Mouse (Mus musculus) lung, embryonic 14.5 days (tissue): ENCODE data around the gene Tecpr1. TPM values are rescaled to one million over a fixed set of nuclear protein-coding genes. Genes with fewer than 3 reads are reported as not detected.
A peak's percentile ranks its signal among the peaks of the same experiment; 100 is the strongest.

Experiments
- ATAC-seq: fragments of 200-750 bp; cut with Nextera tagmentation; 2 replicates; pipeline ENCODE4 v1.8.0; 2017; ENCODE audit warnings: mild to moderate bottlenecking, moderate TSS enrichment, moderate library complexity; ENCODE audit not compliant: insufficient read depth
- DNase-seq: peaks from one replicate; pipeline ENCODE4 v3.0.0-alpha.2; 2015
- H3K27ac ChIP-seq: fragments of 300-500 bp; sonication (generic); 2 replicates; pipeline ENCODE4 v1.5.1; 2014; ENCODE audit warnings: low read depth, mild to moderate bottlenecking, moderate library complexity
- H3K27me3 ChIP-seq: fragments of 300-500 bp; sonication (generic); 2 replicates; pipeline ENCODE4 v1.6.1; 2014; ENCODE audit warnings: low read length, control low read depth; ENCODE audit not compliant: insufficient read depth
- H3K36me3 ChIP-seq: fragments of 300-500 bp; sonication (generic); 2 replicates; pipeline ENCODE4 v1.6.1; 2014; ENCODE audit warnings: control low read depth; ENCODE audit not compliant: insufficient read depth
- H3K4me1 ChIP-seq: fragments of 300-500 bp; sonication (generic); 2 replicates; pipeline ENCODE4 v1.6.1; 2014; ENCODE audit warnings: antibody characterized with exemption, control low read depth; ENCODE audit not compliant: insufficient read depth
- H3K4me2 ChIP-seq: fragments of 300-500 bp; sonication (generic); 2 replicates; pipeline ENCODE4 v1.6.1; 2014; ENCODE audit warnings: mild to moderate bottlenecking
- H3K4me3 ChIP-seq: fragments of 300-500 bp; sonication (generic); 2 replicates; pipeline ENCODE4 v1.5.1; 2014; ENCODE audit warnings: low read depth, low read length
- H3K9ac ChIP-seq: fragments of 300-500 bp; sonication (generic); 2 replicates; pipeline ENCODE4 v1.6.1; 2014
- H3K9me3 ChIP-seq: fragments of 300-500 bp; sonication (generic); 2 replicates; pipeline ENCODE4 v1.6.1; 2016; ENCODE audit warnings: low read depth, low read length, control low read depth
- CTCF ChIP-seq: IDR thresholded peaks from 2 replicates; pipeline ENCODE4 v1.5.1; 2016; ENCODE audit warnings: antibody characterized with exemption, low read depth
- WGBS: fragments of 180-500 bp; shearing (Covaris S2); extraction: QIAGEN DNeasy Blood & Tissue Kit; methylation state at CpG from one replicate; pipeline ENCODE4 v1.1.7; 2014; 5-methylcytosine and 5-hydroxymethylcytosine counted together
- polyA plus RNA-seq: library from polyadenylated mRNA; unstranded; fragments of >200 nt; fragmentation: Nextera tagmentation; extraction: Ambion mirVana; gene quantifications from 2 replicates; pipeline ENCODE4 v1.2.1, GENCODE M21; 2014

The Tecpr1 gene
- polyA plus RNA-seq, 1 experiment from 2014 or later = 19.3 TPM

- Histone ChIP-seq H3K27ac (no peak within 1 kb of the TSS), H3K9me3 (no peaks in the 10 kb centered on the region), H3K27me3 (no peaks in the 10 kb centered on the region), H3K9ac (no peak within 1 kb of the TSS), H3K4me1 (peaks cover 6% of the 10 kb centered on the region), H3K4me2 (no peak within 1 kb of the TSS), H3K36me3 (no peaks in the 10 kb centered on the region), H3K4me3 (no peak within 1 kb of the TSS)
- TF ChIP-seq CTCF = no peak
- DNase-seq (no peak), ATAC-seq (no peak)
- WGBS = 88% methylated on average over 7 of the region's 7 CpGs
Observed at GRCm38 (mm10) chr5:144243901-144244487, 20.6 kb upstream of the Tecpr1 start, which contains the start of gene Bri3. Bri3 (plus strand) TSS chr5:144244437.

GRCm38 (mm10) chr5:144238969-144239368 lies 15.6 kb upstream of the Tecpr1 start:
- 79% methylated on average over 1 of the region's 1 CpGs for WGBS
- no peak overlapping the region for H3K27ac ChIP-seq
- H3K4me3 ChIP-seq = no peak overlapping the region
- H3K27me3 ChIP-seq = no peaks in the 10 kb centered on the region
- no peak overlapping the region for H3K9ac ChIP-seq
- TF ChIP-seq CTCF = no peak
- H3K4me2 ChIP-seq = no peak overlapping the region
- no peaks in the 10 kb centered on the region for H3K36me3 ChIP-seq
- ATAC-seq = no peak
- H3K9me3 ChIP-seq = no peaks in the 10 kb centered on the region
- H3K4me1 ChIP-seq = no peaks in the 10 kb centered on the region
- no peak for DNase-seq

DNA sequence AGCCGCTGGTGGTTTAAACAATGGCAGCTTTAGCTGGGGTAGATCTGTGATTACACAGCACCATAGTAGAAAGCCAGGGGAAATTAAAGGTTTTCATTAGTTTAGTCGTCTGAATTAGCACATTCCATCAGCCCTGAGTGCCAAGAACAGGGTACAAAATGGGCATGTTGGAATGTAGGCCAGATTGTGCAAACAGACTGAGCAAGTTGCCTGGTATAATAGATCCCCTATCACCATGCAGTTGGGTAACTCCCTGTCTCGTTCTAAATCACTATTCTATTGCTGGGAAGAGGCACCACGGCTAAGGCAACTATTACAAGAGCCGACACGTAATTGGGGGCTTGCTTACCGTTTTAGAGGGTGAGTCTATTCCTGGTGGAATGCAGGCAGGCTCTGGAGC lies 11.3 kb upstream of the Tecpr1 start:
- no peak overlapping the region for H3K4me3 ChIP-seq
- no peaks in the 10 kb centered on the region for H3K36me3 ChIP-seq
- H3K9me3 ChIP-seq = no peaks in the 10 kb centered on the region
- DNase-seq (no peak), ATAC-seq (no peak)
- H3K9ac ChIP-seq = no peak overlapping the region
- no peak overlapping the region for H3K4me2 ChIP-seq
- no peak overlapping the region for H3K27ac ChIP-seq
- no peaks in the 10 kb centered on the region for H3K27me3 ChIP-seq
- WGBS = 75% methylated on average over 7 of the region's 7 CpGs
- H3K4me1 ChIP-seq = no peaks in the 10 kb centered on the region
- no peak for TF ChIP-seq CTCF

DNA sequence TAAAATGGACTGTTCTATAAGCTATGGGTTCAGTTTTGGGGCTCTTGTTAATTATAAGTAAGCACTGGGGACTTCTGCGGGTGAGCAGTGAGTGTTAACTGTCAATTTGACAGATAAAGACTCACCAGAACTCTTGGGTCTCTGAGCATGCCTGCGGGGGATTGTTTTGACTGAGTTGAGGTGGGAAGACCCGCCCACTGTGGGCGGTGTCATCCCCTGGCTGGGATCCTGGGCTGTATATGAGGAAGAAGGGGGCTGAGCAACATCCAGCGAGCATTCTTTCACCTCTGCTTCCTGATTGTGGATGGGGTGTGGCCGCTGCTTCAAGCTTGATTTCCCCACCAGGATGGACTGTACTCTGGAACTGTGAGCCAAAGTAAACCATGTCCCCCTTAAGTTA lies 10.8 kb upstream of the Tecpr1 start:
- no peak overlapping the region for H3K9ac ChIP-seq
- no peaks in the 10 kb centered on the region for H3K36me3 ChIP-seq
- H3K9me3 ChIP-seq = no peaks in the 10 kb centered on the region
- WGBS = 64% methylated on average over 6 of the region's 6 CpGs
- ATAC-seq (no peak), DNase-seq (no peak)
- H3K27ac ChIP-seq = no peak overlapping the region
- TF ChIP-seq CTCF = no peak
- no peaks in the 10 kb centered on the region for H3K4me1 ChIP-seq
- no peaks in the 10 kb centered on the region for H3K27me3 ChIP-seq
- H3K4me3 ChIP-seq = no peak overlapping the region
- H3K4me2 ChIP-seq = no peak overlapping the region

DNA sequence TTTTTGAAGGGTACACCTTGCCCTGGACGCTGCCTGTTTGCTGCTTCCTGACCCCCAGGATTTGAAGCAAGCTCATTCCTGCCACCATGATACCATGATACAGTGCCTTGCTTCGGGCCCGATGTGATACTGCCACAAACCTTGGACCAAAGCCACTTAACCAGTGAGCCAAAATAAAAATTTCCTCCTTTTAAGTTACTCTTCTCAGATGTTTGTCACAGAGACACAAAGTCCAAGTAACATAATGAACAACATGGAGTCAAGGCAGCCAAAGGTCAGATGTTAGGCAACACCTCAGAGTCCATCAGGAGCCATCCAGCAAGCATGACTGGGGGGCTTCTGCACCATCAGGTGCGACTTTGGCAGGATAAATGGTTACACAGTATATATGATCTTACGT lies 9.1 kb upstream of the Tecpr1 start:
- WGBS = 84% methylated on average over 5 of the region's 5 CpGs
- H3K4me1 ChIP-seq = no peaks in the 10 kb centered on the region
- H3K27me3 ChIP-seq = no peaks in the 10 kb centered on the region
- no peaks in the 10 kb centered on the region for H3K36me3 ChIP-seq
- H3K27ac ChIP-seq = no peak overlapping the region
- no peak overlapping the region for H3K4me3 ChIP-seq
- H3K4me2 ChIP-seq = no peak overlapping the region
- H3K9me3 ChIP-seq = no peaks in the 10 kb centered on the region
- no peak for TF ChIP-seq CTCF
- ATAC-seq (no peak), DNase-seq (no peak)
- H3K9ac ChIP-seq = no peak overlapping the region

DNA sequence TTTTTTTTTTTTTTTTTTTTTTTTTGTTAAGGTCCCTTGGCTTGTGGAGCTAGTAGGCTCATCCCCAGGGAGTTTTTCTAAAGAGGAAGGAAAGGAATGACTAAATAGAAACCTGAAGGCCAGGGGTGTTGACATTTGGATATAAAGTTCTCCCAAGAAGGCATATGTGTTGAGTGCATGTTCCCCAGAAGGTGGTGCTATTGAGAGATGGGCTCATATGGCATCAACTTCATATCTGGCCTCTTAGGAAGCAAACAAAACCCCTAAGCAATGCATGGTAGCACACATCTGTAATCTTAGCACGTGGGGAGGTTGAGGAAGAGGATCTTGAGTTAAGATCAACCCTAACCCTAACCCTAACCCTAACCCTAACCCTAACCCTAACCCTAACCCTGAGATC lies 8.0 kb upstream of the Tecpr1 start:
- 86% methylated on average over 1 of the region's 1 CpGs for WGBS
- no peaks in the 10 kb centered on the region for H3K4me1 ChIP-seq
- H3K9me3 ChIP-seq = no peaks in the 10 kb centered on the region
- H3K27ac ChIP-seq = no peak overlapping the region
- H3K36me3 ChIP-seq = no peaks in the 10 kb centered on the region
- H3K27me3 ChIP-seq = no peaks in the 10 kb centered on the region
- no peak overlapping the region for H3K4me3 ChIP-seq
- TF ChIP-seq CTCF = peak; percentile 38
- H3K4me2 ChIP-seq = no peak overlapping the region
- DNase-seq (peak; percentile 47), ATAC-seq (no peak)
- no peak overlapping the region for H3K9ac ChIP-seq

DNA sequence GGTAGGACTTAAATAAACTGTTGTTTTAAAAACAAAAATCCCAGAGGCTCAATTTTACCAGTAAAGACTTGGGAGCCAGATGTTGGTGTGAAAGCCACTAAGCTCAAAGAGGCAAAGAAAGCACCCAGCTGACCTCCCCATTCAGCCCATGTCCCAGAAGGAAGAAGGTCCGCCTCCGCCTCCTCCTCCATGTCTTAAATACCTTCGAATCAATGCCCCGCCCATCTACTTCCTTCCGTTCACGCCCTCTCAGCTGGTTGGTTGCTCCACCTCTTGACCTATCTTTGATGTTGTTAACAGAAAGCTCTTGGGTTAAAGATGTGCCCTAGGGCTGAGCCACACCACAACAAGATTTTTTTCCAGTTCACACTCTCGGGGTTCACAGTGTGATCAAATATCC lies 6.8 kb upstream of the Tecpr1 start:
- ATAC-seq = no peak
- Histone ChIP-seq H3K9ac (no peak overlapping the region), H3K36me3 (no peaks in the 10 kb centered on the region), H3K4me2 (no peak overlapping the region), H3K4me3 (no peak overlapping the region), H3K27me3 (no peaks in the 10 kb centered on the region), H3K27ac (no peak overlapping the region), H3K9me3 (no peaks in the 10 kb centered on the region), H3K4me1 (no peaks in the 10 kb centered on the region)
- no peak for TF ChIP-seq CTCF
- DNase-seq = no peak
- WGBS = 84% methylated on average over 7 of the region's 7 CpGs

DNA sequence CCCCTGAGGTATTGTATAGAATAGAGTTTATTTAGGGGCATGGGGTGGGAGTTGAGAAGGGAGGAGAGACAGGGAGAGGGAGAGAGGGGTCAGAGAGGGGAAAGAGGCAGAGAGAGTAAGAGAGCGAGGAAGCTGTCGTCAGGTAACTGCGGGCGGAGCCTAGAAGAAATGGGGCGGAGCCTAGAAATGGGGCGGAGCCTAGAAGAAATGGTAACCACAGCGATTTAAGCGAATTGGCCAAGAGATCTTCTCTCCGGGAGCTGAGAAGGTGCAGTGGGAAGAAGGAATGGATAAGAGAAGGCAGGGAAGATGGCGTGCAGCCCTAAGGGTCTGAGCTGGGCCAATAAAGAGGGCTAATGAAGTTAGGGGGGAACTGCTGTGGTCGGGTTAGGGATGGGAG lies 2.8 kb upstream of the Tecpr1 start:
- Histone ChIP-seq H3K4me2 (no peak overlapping the region), H3K27me3 (no peaks in the 10 kb centered on the region), H3K9ac (no peak overlapping the region), H3K9me3 (no peaks in the 10 kb centered on the region), H3K36me3 (no peaks in the 10 kb centered on the region), H3K4me3 (no peak overlapping the region), H3K4me1 (0 out of 2 replicates have a peak, but pooled peaks cover 6% of the 10 kb centered on the region), H3K27ac (no peak overlapping the region)
- DNase-seq (no peak), ATAC-seq (no peak)
- TF ChIP-seq CTCF = no peak
- 29% methylated on average over 11 of the region's 11 CpGs for WGBS
